Mouse (Mus musculus): ENCODE data around the gene Fam118b. TPM values are rescaled to one million over a fixed set of nuclear protein-coding genes. Genes with fewer than 3 reads are reported as not detected.

Gene Fam118b
- total and polyA plus RNA-seq, 3 experiments = 12.7 to 27.7 (median 21.3) TPM

DNA sequence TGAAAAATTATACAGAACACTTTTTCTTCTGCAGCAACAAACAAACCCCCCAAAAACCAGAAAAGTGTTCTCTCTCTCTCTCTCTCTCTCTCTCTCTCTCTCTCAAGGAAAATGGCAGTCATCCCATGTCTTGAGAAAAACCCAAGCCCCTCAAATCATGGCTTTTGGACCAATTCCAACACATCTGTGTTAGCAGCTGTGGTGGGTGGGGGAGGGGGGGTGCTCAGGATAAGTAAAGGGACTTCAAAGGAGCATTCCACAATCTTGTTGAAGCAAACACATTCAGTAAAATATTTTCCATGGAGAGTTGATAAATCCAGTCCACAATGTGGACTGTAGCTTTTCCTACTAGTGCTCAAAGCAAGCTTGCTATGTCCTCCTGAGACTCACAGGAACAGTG is 18.1 kb downstream of the Fam118b start:
- Histone ChIP-seq H3K79me2 (replicated peaks; ENCODE audit: control insufficient read depth, extremely low read depth, insufficient read depth, poor library complexity, severe bottlenecking) (no peaks in the 10 kb centered on the region), H3K4me3 (replicated peaks in 1 of 3; ENCODE audit: low read depth in 2 of 3, low read length in 2 of 3, poor library complexity in 1 of 3) (no peak overlapping the region), H3K27ac (ENCODE audit: insufficient read depth, low read depth) (no peak overlapping the region), H3K36me3 (replicated peaks in 1 of 2; ENCODE audit: control insufficient read depth in 1 of 2, insufficient read depth in 1 of 2, low read length in 1 of 2) (peaks cover 0 to 21% of the 10 kb centered on the region in 2 experiments), H3K4me2 (ENCODE audit: insufficient read depth, low read depth, poor library complexity, severe bottlenecking) (no peak overlapping the region), H3K27me3 (replicated peaks) (no peaks in the 10 kb centered on the region), H3K9ac (ENCODE audit: insufficient read depth, low read depth) (no peak overlapping the region), H3K4me1 (ENCODE audit: control insufficient read depth in 1 of 2, insufficient read depth in 2 of 2) (no peaks in the 10 kb centered on the region), H3K9me3 (replicated peaks; ENCODE audit: low read length) (no peaks in the 10 kb centered on the region)
- in situ Hi-C loops (cut with MboI; ENCODE audit: low pct_ligation_motif_present, low pct_unique_long_range_greater_than_20kb, low sequenced_read_pairs) (no loop called here), dilution Hi-C loops (cut with MboI; ENCODE audit: extremely low pct_ligation_motif_present, extremely low pct_unique_long_range_greater_than_20kb, low sequenced_read_pairs) (no loop called here)
- TF ChIP-seq ETS1 (conservative IDR thresholded peaks at IDR 0.05; ENCODE audit: low read depth, low read length) = no peak
- no peak for TF ChIP-seq USF1 (IDR thresholded peaks at IDR 0.05; ENCODE audit: low read depth, low read length)
- TF ChIP-seq SMC3 (IDR thresholded peaks at IDR 0.05; ENCODE audit: low read depth, low read length) = no peak
- no peak for TF ChIP-seq POLR2AphosphoS2 (IDR thresholded peaks at IDR 0.05; ENCODE audit: low read depth, low read length)
- no peak for TF ChIP-seq KAT2A (IDR thresholded peaks at IDR 0.05; ENCODE audit: insufficient replicate concordance, low read length)
- no peak for TF ChIP-seq MAZ (IDR thresholded peaks at IDR 0.05; ENCODE audit: low read depth, low read length)
- TF ChIP-seq IRF4 (IDR thresholded peaks at IDR 0.05; ENCODE audit: low read depth, low read length) = no peak
- TF ChIP-seq MAX (IDR thresholded peaks at IDR 0.05; ENCODE audit: low read length) = no peak
- no peak for DNase-seq (ENCODE audit: extremely low read depth)

DNA sequence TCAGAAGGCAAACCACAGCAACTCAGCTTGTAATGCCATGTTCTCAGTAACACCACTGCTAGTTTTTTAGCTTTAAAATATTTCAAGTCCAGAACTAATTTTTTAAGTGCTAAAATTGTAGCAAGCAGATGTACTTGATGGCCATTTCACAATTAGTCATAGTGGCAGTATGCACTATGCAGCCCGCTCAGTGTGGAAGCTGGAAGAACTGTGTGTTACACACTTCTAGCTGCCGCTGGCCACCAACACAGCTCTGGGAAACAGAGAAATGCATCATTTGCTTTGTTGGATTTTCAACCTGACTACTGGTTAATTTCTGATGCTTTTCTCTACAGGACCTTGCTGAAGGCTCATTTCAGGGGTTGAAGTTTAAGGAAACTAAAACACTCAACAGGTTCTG is 20.2 kb downstream of the Fam118b start:
- H3K9me3 ChIP-seq (replicated peaks; ENCODE audit: low read length) = no peaks in the 10 kb centered on the region
- no peaks in the 10 kb centered on the region for H3K79me2 ChIP-seq (replicated peaks; ENCODE audit: control insufficient read depth, extremely low read depth, insufficient read depth, poor library complexity, severe bottlenecking)
- H3K27ac ChIP-seq (ENCODE audit: insufficient read depth, low read depth) = no peak overlapping the region
- no peaks in the 10 kb centered on the region for H3K4me1 ChIP-seq (ENCODE audit: control insufficient read depth in 1 of 2, insufficient read depth in 2 of 2)
- H3K4me2 ChIP-seq (ENCODE audit: insufficient read depth, low read depth, poor library complexity, severe bottlenecking) = no peak overlapping the region
- peaks cover 0 to 20% of the 10 kb centered on the region in 2 experiments for H3K36me3 ChIP-seq (replicated peaks in 1 of 2; ENCODE audit: control insufficient read depth in 1 of 2, insufficient read depth in 1 of 2, low read length in 1 of 2)
- H3K9ac ChIP-seq (ENCODE audit: insufficient read depth, low read depth) = no peak overlapping the region
- dilution Hi-C loops (cut with MboI; ENCODE audit: extremely low pct_ligation_motif_present, extremely low pct_unique_long_range_greater_than_20kb, low sequenced_read_pairs) (no loop called here), in situ Hi-C loops (cut with MboI; ENCODE audit: low pct_ligation_motif_present, low pct_unique_long_range_greater_than_20kb, low sequenced_read_pairs) (no loop called here)
- H3K4me3 ChIP-seq (replicated peaks in 1 of 3; ENCODE audit: low read depth in 2 of 3, low read length in 2 of 3, poor library complexity in 1 of 3) = no peak overlapping the region
- DNase-seq (ENCODE audit: extremely low read depth) = no peak
- TF ChIP-seq RAD21 (IDR thresholded peaks at IDR 0.05; ENCODE audit: low read depth, low read length) (no peak), RCOR1 (conservative IDR thresholded peaks at IDR 0.05; ENCODE audit: low read depth, low read length) (no peak), MEF2A (IDR thresholded peaks at IDR 0.05; ENCODE audit: borderline replicate concordance, low read depth, low read length) (no peak), KAT2A (IDR thresholded peaks at IDR 0.05; ENCODE audit: insufficient replicate concordance, low read length) (no peak), PAX5 (IDR thresholded peaks at IDR 0.05; ENCODE audit: low read length) (no peak), EP300 (IDR thresholded peaks at IDR 0.05; ENCODE audit: low read length) (no peak), TBP (conservative IDR thresholded peaks at IDR 0.05; ENCODE audit: low read depth, low read length) (no peak), MYC (IDR thresholded peaks at IDR 0.05; ENCODE audit: low read depth, low read length) (no peak), ZNF384 (IDR thresholded peaks at IDR 0.05; ENCODE audit: low read depth, low read length) (no peak), HCFC1 (IDR thresholded peaks at IDR 0.05; ENCODE audit: low read depth, low read length) (no peak), NRF1 (IDR thresholded peaks at IDR 0.05; ENCODE audit: low read depth, low read length) (no peak), UBTF (IDR thresholded peaks at IDR 0.05; ENCODE audit: low read depth, low read length) (no peak), ELF1 (IDR thresholded peaks at IDR 0.05; ENCODE audit: low read depth, low read length) (no peak), SMC3 (IDR thresholded peaks at IDR 0.05; ENCODE audit: low read depth, low read length) (no peak)
- no peaks in the 10 kb centered on the region for H3K27me3 ChIP-seq (replicated peaks)

All from CH12.LX (cell line).